Mouse (Mus musculus): Measurements from ENCODE around the gene Hoxd13. TPM values are rescaled to one million over a fixed set of nuclear protein-coding genes. Genes with fewer than 3 reads are reported as not detected.

Hoxd13 gene
- polyA plus RNA-seq, 1 experiment from 2014 or later = 0.08 TPM

DNA sequence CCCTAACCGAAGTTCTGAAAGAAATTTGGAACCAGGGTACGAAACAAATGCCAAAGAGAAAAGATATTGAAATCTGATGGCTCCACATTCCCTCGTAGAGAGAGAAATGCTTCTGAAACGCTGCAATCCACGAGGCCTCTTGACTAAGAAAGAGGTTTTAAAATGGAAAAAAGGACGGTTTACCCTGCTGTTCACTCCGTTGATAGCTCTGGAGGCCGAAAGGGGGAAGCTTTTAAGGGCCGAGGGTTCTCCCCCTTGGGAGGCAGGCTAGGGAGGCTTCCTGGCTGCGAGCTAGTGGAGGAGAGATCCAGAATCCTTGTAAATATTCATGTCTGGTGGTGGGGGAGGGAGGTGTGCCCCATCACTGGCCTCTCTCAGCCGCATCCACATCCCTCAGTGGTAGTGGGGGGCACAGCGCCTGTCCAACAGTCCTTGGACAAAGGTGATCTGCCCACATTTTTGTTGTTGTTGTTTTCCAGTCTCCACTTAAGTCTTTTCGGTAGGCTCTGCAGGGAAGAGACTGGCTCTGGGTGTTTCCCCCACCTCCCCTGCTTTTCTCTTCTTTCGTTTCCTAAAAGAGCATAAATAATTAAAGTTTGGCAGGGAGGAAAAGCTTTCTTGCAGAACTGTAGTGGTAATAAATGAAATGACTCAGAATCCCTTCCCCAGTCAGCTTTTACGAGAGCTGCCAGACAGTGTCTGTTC lies 10.9 kb downstream of the Hoxd13 start, which contains the start of gene Hoxd11:
TSS of gene Hoxd11 (plus strand) at position 667 of the 705 bp plus-strand sequence.
- no peak within 1 kb of the TSS for H3K4me3 ChIP-seq (replicated peaks; ENCODE audit: low read length)
- peaks cover 99% of the 10 kb centered on the region for H3K27me3 ChIP-seq (ENCODE audit: control insufficient read depth, insufficient read depth, low read length)
- no peaks in the 10 kb centered on the region for H3K36me3 ChIP-seq (replicated peaks; ENCODE audit: control insufficient read depth, insufficient read depth)
- H3K4me1 ChIP-seq (replicated peaks; ENCODE audit: control insufficient read depth, insufficient read depth, low read length) = no peaks in the 10 kb centered on the region
- DNase-seq (ENCODE audit: low spot score) (no peak), ATAC-seq (ENCODE audit: low FRiP score) (no peak)
- no peak within 1 kb of the TSS for H3K27ac ChIP-seq
- H3K9me3 ChIP-seq (ENCODE audit: control insufficient read depth, low read length) = no peaks in the 10 kb centered on the region
- 2% methylated on average over 15 of the region's 15 CpGs for WGBS
- H3K4me2 ChIP-seq (replicated peaks) = no peak within 1 kb of the TSS
- no peak within 1 kb of the TSS for H3K9ac ChIP-seq

DNA sequence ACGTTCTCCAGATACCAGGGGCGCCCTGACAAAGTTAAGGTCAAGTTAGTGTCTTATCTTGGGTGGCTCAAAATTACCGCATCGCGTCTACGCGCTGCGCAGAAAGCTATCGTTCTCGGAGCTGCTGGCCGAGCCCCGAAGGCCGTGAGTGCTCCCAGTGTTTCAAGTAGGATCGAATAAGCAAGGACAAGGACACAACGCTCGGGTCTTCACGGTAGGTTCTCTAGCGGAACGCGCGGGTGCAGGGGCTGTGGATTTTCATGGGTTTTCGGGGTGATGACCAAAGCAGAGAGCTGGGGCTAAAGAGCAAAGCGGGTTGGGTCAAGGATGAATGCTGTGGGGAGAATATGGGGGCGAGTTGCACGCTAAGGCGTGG lies 11.5 kb downstream of the Hoxd13 start:
- ATAC-seq (ENCODE audit: low FRiP score) = no peak
- H3K9me3 ChIP-seq (ENCODE audit: control insufficient read depth, low read length) = no peaks in the 10 kb centered on the region
- no peak overlapping the region for H3K9ac ChIP-seq
- H3K4me3 ChIP-seq (replicated peaks; ENCODE audit: low read length) = no peak overlapping the region
- no peaks in the 10 kb centered on the region for H3K36me3 ChIP-seq (replicated peaks; ENCODE audit: control insufficient read depth, insufficient read depth)
- DNase-seq (ENCODE audit: low spot score) = no peak
- H3K27ac ChIP-seq = no peak overlapping the region
- WGBS = under 1% methylated on average over 26 of the region's 26 CpGs
- peaks cover 99% of the 10 kb centered on the region for H3K27me3 ChIP-seq (ENCODE audit: control insufficient read depth, insufficient read depth, low read length)
- no peak overlapping the region for H3K4me2 ChIP-seq (replicated peaks)
- no peaks in the 10 kb centered on the region for H3K4me1 ChIP-seq (replicated peaks; ENCODE audit: control insufficient read depth, insufficient read depth, low read length)

DNA sequence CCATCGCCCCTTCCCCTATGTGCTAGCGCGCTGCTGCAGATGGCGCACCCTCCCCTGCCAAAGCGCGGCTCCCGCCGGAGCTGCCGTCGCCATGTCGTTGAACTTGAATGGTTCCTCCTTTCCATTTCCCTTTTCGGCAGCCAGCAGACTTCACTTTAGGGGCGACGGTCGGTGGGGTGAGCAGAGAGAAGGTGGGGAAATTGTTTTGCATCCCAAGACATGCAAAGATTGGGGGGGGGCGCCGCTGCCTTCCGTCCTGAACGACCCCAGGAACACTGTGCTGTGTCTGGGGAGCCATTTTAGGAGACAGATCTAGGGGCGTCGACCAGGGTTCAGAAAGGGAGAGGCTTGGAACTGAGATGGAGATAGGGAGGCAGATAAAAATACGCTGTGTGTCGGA lies 11.9 kb downstream of the Hoxd13 start:
- Histone ChIP-seq H3K4me2 (replicated peaks) (no peak overlapping the region), H3K27ac (no peak overlapping the region), H3K9me3 (ENCODE audit: control insufficient read depth, low read length) (no peaks in the 10 kb centered on the region), H3K36me3 (replicated peaks; ENCODE audit: control insufficient read depth, insufficient read depth) (no peaks in the 10 kb centered on the region), H3K27me3 (ENCODE audit: control insufficient read depth, insufficient read depth, low read length) (peaks cover 99% of the 10 kb centered on the region), H3K9ac (no peak overlapping the region), H3K4me3 (replicated peaks; ENCODE audit: low read length) (no peak overlapping the region), H3K4me1 (replicated peaks; ENCODE audit: control insufficient read depth, insufficient read depth, low read length) (no peaks in the 10 kb centered on the region)
- no peak for ATAC-seq (ENCODE audit: low FRiP score)
- under 1% methylated on average over 23 of the region's 23 CpGs for WGBS
- no peak for DNase-seq (ENCODE audit: low spot score)

DNA sequence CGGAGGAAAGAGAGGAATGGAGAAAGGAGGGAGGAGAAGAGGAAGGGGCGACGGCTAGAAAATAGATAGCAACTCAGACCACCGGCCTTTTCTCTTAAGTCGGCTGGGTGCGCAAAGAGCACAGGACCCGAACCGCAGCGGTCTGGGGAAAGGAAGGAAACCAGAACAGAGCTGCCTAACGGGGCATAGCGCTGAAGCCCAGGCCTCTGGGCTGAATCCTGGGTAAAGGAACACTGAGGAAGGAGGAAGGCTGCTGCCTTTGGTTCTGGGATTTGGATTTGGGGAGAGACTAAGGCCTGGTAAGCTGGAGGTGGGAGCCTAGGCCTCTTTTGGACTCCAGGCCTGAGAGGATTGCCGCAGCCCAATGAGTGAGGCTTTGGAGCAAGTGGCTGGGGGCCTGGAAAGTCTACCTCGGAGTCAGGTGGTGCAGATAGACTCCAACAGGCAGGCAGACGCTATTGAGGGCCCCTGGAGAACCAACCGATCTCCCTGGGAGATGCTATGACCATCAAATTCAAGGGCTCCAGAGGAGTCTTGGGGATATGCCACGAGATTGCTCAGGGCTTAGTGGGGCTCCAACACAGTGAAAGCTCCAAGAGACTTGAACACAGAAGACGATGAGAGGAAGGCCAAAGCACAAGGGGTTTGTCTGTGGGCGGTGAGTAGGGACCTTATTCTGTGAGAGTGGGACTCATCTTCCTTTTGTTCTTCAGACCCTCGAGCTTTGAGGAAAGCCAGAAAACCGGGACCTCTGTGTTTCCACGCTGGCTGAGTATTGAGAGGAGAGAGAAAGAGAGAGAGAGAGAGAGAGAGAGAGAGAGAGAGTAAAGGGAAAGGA lies 12.7 kb downstream of the Hoxd13 start:
- Histone ChIP-seq H3K27ac (no peak overlapping the region), H3K4me2 (replicated peaks) (no peak overlapping the region), H3K9me3 (ENCODE audit: control insufficient read depth, low read length) (no peaks in the 10 kb centered on the region), H3K4me3 (replicated peaks; ENCODE audit: low read length) (no peak overlapping the region), H3K4me1 (replicated peaks; ENCODE audit: control insufficient read depth, insufficient read depth, low read length) (no peaks in the 10 kb centered on the region), H3K27me3 (ENCODE audit: control insufficient read depth, insufficient read depth, low read length) (peaks cover 99% of the 10 kb centered on the region), H3K9ac (no peak overlapping the region), H3K36me3 (replicated peaks; ENCODE audit: control insufficient read depth, insufficient read depth) (no peaks in the 10 kb centered on the region)
- ATAC-seq (ENCODE audit: low FRiP score) (no peak), DNase-seq (ENCODE audit: low spot score) (no peak)
- 1% methylated on average over 21 of the region's 21 CpGs for WGBS

DNA sequence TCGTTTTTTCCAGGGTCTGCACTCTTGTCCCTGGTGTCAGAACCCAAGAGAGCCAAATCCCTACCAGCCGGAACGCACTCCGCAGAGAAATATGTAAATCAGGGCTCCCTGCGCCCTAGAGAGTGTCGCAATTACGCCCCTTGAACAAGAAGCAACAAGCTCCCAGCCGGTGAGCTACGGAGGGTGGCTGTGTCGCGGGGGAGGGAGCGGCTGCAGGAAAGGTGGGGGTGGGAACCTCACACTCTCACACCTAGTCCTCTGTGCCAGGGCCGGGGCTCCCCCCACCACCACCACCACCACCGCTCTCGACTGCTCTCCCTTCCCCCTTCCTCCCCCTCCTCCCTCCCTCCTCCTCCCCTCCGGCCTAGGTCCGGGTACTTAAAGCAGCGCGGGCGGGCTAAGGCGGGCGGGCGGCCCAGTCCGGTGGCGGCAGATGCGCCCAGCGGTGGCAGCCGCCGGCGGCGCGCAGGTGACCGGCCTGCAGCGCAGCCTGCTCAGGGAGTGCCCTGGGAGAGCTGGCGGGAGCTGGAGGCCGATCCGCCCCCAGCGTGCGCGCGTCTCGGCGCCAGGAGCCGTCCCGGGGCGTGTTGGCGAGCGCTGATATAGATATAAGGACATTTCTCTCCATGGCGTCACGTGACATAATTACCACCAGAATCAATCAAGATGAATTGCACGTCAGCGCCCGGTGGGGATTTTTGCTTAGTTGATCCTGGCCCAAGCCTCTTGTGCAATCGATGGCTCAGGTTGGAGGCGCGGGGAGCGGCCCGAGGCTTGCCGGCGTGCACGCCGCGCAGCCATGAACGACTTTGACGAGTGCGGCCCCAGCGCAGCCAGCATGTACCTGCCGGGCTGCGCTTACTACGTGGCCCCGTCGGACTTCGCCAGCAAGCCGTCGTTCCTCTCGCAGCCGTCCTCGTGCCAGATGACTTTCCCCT lies 13.8 kb downstream of the Hoxd13 start:
- ATAC-seq (ENCODE audit: low FRiP score) = no peak
- H3K27me3 ChIP-seq (ENCODE audit: control insufficient read depth, insufficient read depth, low read length) = peaks cover 99% of the 10 kb centered on the region
- no peaks in the 10 kb centered on the region for H3K36me3 ChIP-seq (replicated peaks; ENCODE audit: control insufficient read depth, insufficient read depth)
- no peak overlapping the region for H3K4me2 ChIP-seq (replicated peaks)
- no peak for DNase-seq (ENCODE audit: low spot score)
- no peaks in the 10 kb centered on the region for H3K4me1 ChIP-seq (replicated peaks; ENCODE audit: control insufficient read depth, insufficient read depth, low read length)
- H3K27ac ChIP-seq = no peak overlapping the region
- under 1% methylated on average over 70 of the region's 78 CpGs for WGBS
- H3K9ac ChIP-seq = no peak overlapping the region
- no peaks in the 10 kb centered on the region for H3K9me3 ChIP-seq (ENCODE audit: control insufficient read depth, low read length)
- H3K4me3 ChIP-seq (replicated peaks; ENCODE audit: low read length) = no peak overlapping the region

DNA sequence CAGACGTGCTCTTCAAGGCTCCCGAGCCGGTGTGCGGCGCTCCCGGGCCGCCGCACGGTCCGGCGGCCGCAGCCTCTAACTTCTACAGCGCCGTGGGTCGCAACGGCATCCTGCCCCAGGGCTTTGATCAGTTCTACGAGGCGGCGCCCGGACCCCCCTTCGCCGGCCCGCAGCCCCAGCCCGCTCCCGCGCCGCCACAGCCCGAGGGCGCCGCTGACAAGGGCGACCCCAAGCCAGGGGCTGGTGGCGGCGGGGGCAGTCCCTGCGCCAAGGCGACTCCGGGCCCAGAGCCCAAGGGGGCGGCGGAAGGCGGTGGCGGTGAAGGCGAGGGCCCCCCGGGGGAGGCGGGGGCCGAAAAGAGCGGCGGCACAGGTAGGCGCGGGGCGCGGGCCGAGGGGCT lies 14.7 kb downstream of the Hoxd13 start:
- ATAC-seq (ENCODE audit: low FRiP score) (no peak), DNase-seq (ENCODE audit: low spot score) (no peak)
- no peaks in the 10 kb centered on the region for H3K36me3 ChIP-seq (replicated peaks; ENCODE audit: control insufficient read depth, insufficient read depth)
- H3K9me3 ChIP-seq (ENCODE audit: control insufficient read depth, low read length) = no peaks in the 10 kb centered on the region
- H3K4me2 ChIP-seq (replicated peaks) = peak overlapping the region; percentile 15; the same call in 1 of the 2 replicates
- no peaks in the 10 kb centered on the region for H3K4me1 ChIP-seq (replicated peaks; ENCODE audit: control insufficient read depth, insufficient read depth, low read length)
- WGBS = 1% methylated on average over 49 of the region's 51 CpGs
- no peak overlapping the region for H3K27ac ChIP-seq
- H3K4me3 ChIP-seq (replicated peaks; ENCODE audit: low read length) = no peak overlapping the region
- H3K9ac ChIP-seq = no peak overlapping the region
- peaks cover 99% of the 10 kb centered on the region for H3K27me3 ChIP-seq (ENCODE audit: control insufficient read depth, insufficient read depth, low read length)

DNA sequence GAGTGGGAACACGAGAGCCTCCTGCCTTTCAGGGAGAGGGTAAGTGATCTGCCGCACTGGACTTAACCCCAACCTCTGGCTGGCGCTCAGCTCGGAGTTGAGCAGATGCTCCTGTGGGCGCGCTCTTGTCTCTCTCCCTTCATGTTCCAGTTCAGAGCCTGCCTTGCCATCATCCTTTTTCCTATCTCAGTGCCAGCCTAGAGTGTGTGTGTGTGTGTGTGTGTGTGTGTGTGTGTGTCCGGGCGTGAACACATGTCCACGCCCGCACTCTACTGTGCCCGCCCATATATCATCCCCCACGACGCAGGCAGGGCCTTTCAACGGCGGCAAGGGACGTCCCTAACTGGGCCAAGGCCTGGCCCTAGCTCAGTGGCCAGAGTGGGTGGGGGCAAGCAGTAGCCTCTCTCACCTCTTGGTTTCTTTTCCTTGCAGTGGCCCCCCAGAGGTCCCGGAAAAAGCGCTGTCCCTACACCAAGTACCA lies 15.4 kb downstream of the Hoxd13 start:
- Histone ChIP-seq H3K27ac (no peak overlapping the region), H3K4me3 (replicated peaks; ENCODE audit: low read length) (no peak overlapping the region)

DNA sequence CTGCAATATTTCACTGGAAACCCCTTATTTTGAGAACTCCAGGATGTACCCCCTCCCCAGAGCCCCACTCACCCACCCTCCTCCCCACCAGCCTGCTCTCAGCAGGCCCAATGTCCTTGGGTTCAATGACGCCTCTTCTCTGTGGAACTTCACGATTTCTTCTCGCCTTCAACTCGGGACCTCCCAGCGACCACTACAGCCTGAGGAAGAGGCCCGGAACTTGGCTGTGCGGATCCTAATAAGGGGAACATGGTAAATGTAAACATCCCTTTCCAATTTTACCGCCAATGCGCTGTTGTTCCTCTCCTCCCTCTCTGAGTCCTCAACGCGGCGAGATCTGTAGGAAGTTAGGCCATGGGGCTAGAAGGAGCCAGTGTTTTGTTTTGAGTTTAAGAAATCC lies 16.0 kb downstream of the Hoxd13 start:
- WGBS = 1% methylated on average over 12 of the region's 12 CpGs
- no peak overlapping the region for H3K4me3 ChIP-seq (replicated peaks; ENCODE audit: low read length)
- no peaks in the 10 kb centered on the region for H3K9me3 ChIP-seq (ENCODE audit: control insufficient read depth, low read length)
- DNase-seq (ENCODE audit: low spot score) (no peak), ATAC-seq (ENCODE audit: low FRiP score) (no peak)
- H3K27ac ChIP-seq = no peak overlapping the region
- no peaks in the 10 kb centered on the region for H3K4me1 ChIP-seq (replicated peaks; ENCODE audit: control insufficient read depth, insufficient read depth, low read length)
- no peaks in the 10 kb centered on the region for H3K36me3 ChIP-seq (replicated peaks; ENCODE audit: control insufficient read depth, insufficient read depth)
- H3K27me3 ChIP-seq (ENCODE audit: control insufficient read depth, insufficient read depth, low read length) = peaks cover 99% of the 10 kb centered on the region
- no peak overlapping the region for H3K9ac ChIP-seq
- H3K4me2 ChIP-seq (replicated peaks) = no peak overlapping the region

More for the DNA sequence above, 15.4 kb downstream of the Hoxd13 start:
- DNase-seq (ENCODE audit: low spot score) (no peak), ATAC-seq (ENCODE audit: low FRiP score) (no peak)
- Histone ChIP-seq H3K36me3 (replicated peaks; ENCODE audit: control insufficient read depth, insufficient read depth) (no peaks in the 10 kb centered on the region), H3K27me3 (ENCODE audit: control insufficient read depth, insufficient read depth, low read length) (peaks cover 99% of the 10 kb centered on the region), H3K9me3 (ENCODE audit: control insufficient read depth, low read length) (no peaks in the 10 kb centered on the region), H3K4me1 (replicated peaks; ENCODE audit: control insufficient read depth, insufficient read depth, low read length) (no peaks in the 10 kb centered on the region), H3K4me2 (replicated peaks) (no peak overlapping the region), H3K9ac (no peak overlapping the region)
- 1% methylated on average over 17 of the region's 18 CpGs for WGBS
